Mouse (Mus musculus) hindlimb bud, embryonic 11.5 days (tissue): Measurements from ENCODE around the gene Cnksr2.

ENCODE experiments used
- DNase-seq: peaks from one replicate; pipeline ENCODE4 v3.0.0-alpha.2; 2012; ENCODE audit warnings: low read depth, low spot score; ENCODE audit errors: extremely low spot score

The Cnksr2 gene

GRCm38 (mm10) chrX:158043057-158043843 is at the start of gene Cnksr2:
Gene Cnksr2 (minus strand): TSS chrX:158043294.
- no peak for DNase-seq

- DNase-seq = no peak
Observed at GRCm38 (mm10) chrX:158043844-158044140, 698 bp upstream of the Cnksr2 start.

- no peak for DNase-seq
Observed at GRCm38 (mm10) chrX:158042255-158043056, 638 bp downstream of the Cnksr2 start.

- DNase-seq = no peak
Observed at GRCm38 (mm10) chrX:158041703-158042102, 1.4 kb downstream of the Cnksr2 start.

GRCm38 (mm10) chrX:157951698-157952097 is 91.4 kb downstream of the Cnksr2 start:
- DNase-seq = peak; percentile 5

- DNase-seq = no peak
Observed at GRCm38 (mm10) chrX:157949256-157949655, 93.8 kb downstream of the Cnksr2 start.

GRCm38 (mm10) chrX:157945121-157945520 is 98.0 kb downstream of the Cnksr2 start:
- DNase-seq = no peak

GRCm38 (mm10) chrX:157936611-157937010 is 106.5 kb downstream of the Cnksr2 start:
- DNase-seq = no peak

- no peak for DNase-seq
Observed at GRCm38 (mm10) chrX:157920093-157920492, 123.0 kb downstream of the Cnksr2 start.

- DNase-seq = no peak
Observed at GRCm38 (mm10) chrX:157829983-157830382, 213.1 kb downstream of the Cnksr2 start.

GRCm38 (mm10) chrX:157818921-157819260 is 224.2 kb downstream of the Cnksr2 start:
- DNase-seq = no peak

GRCm38 (mm10) chrX:157818207-157818920 is 224.7 kb downstream of the Cnksr2 start, which contains the start of gene Klhl34:
Gene Klhl34 (plus strand): TSS chrX:157818435.
- DNase-seq = no peak

GRCm38 (mm10) chrX:157817571-157818206 is 225.4 kb downstream of the Cnksr2 start:
- no peak for DNase-seq

GRCm38 (mm10) chrX:157809721-157810120 is 233.4 kb downstream of the Cnksr2 start:
- no peak for DNase-seq

GRCm38 (mm10) chrX:157801669-157802068 is 241.4 kb downstream of the Cnksr2 start:
- no peak for DNase-seq
